Mouse (Mus musculus): ENCODE data around the gene Btbd35f21.
"Not testable (repeated sequence)": the region's sequence is repeated elsewhere in the genome, so short reads cannot be mapped to it uniquely, and the experiment has no call there.

Gene Btbd35f21

DNA sequence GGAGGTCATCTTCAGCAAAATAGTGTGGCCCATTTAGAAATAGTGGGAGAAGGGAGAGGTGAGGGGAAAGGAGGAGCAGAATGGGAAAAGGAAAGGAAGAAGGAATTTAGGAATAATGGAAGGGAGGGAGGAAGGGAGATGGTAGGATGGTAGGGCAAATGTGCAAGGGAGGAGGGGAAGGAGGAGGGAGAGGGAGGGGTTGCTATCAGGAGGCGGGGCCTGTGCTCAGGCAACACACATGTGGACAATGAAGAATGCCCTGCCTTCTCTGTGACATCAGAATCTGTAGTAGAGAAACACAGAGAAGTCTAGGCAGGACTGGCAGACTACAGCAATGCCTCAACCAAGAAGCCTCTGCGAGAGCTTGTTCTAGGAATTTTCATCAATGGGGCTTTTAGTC, at the start of gene Btbd35f21:
Btbd35f21 (plus strand) TSS at position 301 of the 400 bp plus-strand sequence.
- CTCF ChIA-PET = not testable (repeated sequence)
